Mouse (Mus musculus) G1E (cell line): ENCODE data around the gene Kcnc3.

Experiments used
- CTCF ChIP-seq: IDR thresholded peaks from 2 replicates; pipeline ENCODE4 v1.5.1; 2012; ENCODE audit warnings: low read depth, low read length, inconsistent platforms, mixed read lengths
- POLR2AphosphoS5 ChIP-seq: IDR thresholded peaks from 2 replicates; pipeline ENCODE4 v1.6.1; 2012; ENCODE audit warnings: low read depth, low read length, inconsistent platforms; ENCODE audit not compliant: insufficient replicate concordance
- TAL1 ChIP-seq: conservative IDR thresholded peaks from 2 replicates; pipeline ENCODE4 v1.6.1; 2012; ENCODE audit warnings: low read depth, low read length, inconsistent platforms, mixed read lengths

- TF ChIP-seq CTCF, result no peak
- no peak for TF ChIP-seq TAL1
- no peak for TF ChIP-seq POLR2AphosphoS5
Measured at GRCm38 (mm10) chr7:44553826-44554225, 36.6 kb upstream of the Kcnc3 start, which contains the start of gene Nr1h2.
